Mouse (Mus musculus): ENCODE results near the gene Mdm2. TPM values are rescaled to one million over a fixed set of nuclear protein-coding genes. Genes with fewer than 3 reads are reported as not detected.

Mdm2 gene
- total RNA-seq, 2 experiments from 2014 or later = 49.2 to 49.8 TPM

- intact Hi-C loops (cut with DNase I) = no loop called here
- no peak overlapping the region for H3K4me3 ChIP-seq
- H3K27ac ChIP-seq = no peak overlapping the region
- no peak for TF ChIP-seq CTCF (IDR thresholded peaks at IDR 0.05)
- DNase-seq = no peak
These were observed 43.5 kb downstream of the Mdm2 start for GRCm38 (mm10) chr10:117666947-117667630.

- H3K4me3 ChIP-seq = no peak overlapping the region
- intact Hi-C loops (cut with DNase I) = no loop called here
- no peak for TF ChIP-seq CTCF (IDR thresholded peaks at IDR 0.05)
- no peak for DNase-seq
- no peak overlapping the region for H3K27ac ChIP-seq
These were observed 44.2 kb downstream of the Mdm2 start for GRCm38 (mm10) chr10:117666361-117666760.

GRCm38 (mm10) chr10:117665376-117666275, 44.9 kb downstream of the Mdm2 start:
- no peak overlapping the region for H3K27ac ChIP-seq
- no peak overlapping the region for H3K4me3 ChIP-seq
- intact Hi-C loops (cut with DNase I) = no loop called here
- no peak for TF ChIP-seq CTCF (IDR thresholded peaks at IDR 0.05)
- DNase-seq = no peak

- TF ChIP-seq CTCF (IDR thresholded peaks at IDR 0.05) = no peak
- no peak overlapping the region for H3K4me3 ChIP-seq
- DNase-seq = no peak
- no peak overlapping the region for H3K27ac ChIP-seq
- intact Hi-C loops (cut with DNase I) = no loop called here
These were observed 45.7 kb downstream of the Mdm2 start for GRCm38 (mm10) chr10:117664926-117665209.

- peak overlapping the region; percentile 44 for H3K27ac ChIP-seq
- TF ChIP-seq CTCF (IDR thresholded peaks at IDR 0.05) = no peak
- no peak for DNase-seq
- 0 out of 2 replicates have a peak overlapping the region, but pooled peaks have one; percentile 15 for H3K4me3 ChIP-seq
- intact Hi-C loops (cut with DNase I) = no loop called here
These were observed 46.2 kb downstream of the Mdm2 start for GRCm38 (mm10) chr10:117664208-117664925.

GRCm38 (mm10) chr10:117663865-117664200, 46.7 kb downstream of the Mdm2 start:
- DNase-seq = no peak
- intact Hi-C loops (cut with DNase I) = no loop called here
- Histone ChIP-seq H3K27ac (peak overlapping the region; percentile 44), H3K4me3 (0 out of 2 replicates have a peak overlapping the region, but pooled peaks have one; percentile 15)
- TF ChIP-seq CTCF (IDR thresholded peaks at IDR 0.05) = no peak

- Histone ChIP-seq H3K27ac (no peak overlapping the region), H3K4me3 (no peak overlapping the region)
- no peak for DNase-seq
- no peak for TF ChIP-seq CTCF (IDR thresholded peaks at IDR 0.05)
- intact Hi-C loops (cut with DNase I) = no loop called here
These were observed 47.3 kb downstream of the Mdm2 start for GRCm38 (mm10) chr10:117663056-117663864.

- intact Hi-C loops (cut with DNase I) = no loop called here
- H3K27ac ChIP-seq = no peak overlapping the region
- no peak for DNase-seq
- no peak overlapping the region for H3K4me3 ChIP-seq
- no peak for TF ChIP-seq CTCF (IDR thresholded peaks at IDR 0.05)
These were observed 48.1 kb downstream of the Mdm2 start for GRCm38 (mm10) chr10:117662316-117663055.

GRCm38 (mm10) chr10:117659819-117660218, 50.7 kb downstream of the Mdm2 start:
- no peak for TF ChIP-seq CTCF (IDR thresholded peaks at IDR 0.05)
- peak overlapping the region; percentile 24; the same call in 1 of the 2 replicates for H3K27ac ChIP-seq
- DNase-seq = no peak
- intact Hi-C loops (cut with DNase I) = loop anchor here (1.0 kb wide), 1 partner anchor 31 kb away; the partner anchor contains the start of gene Cpm
- H3K4me3 ChIP-seq = no peak overlapping the region

- no peak for DNase-seq
- H3K4me3 ChIP-seq = no peak overlapping the region
- peak overlapping the region; percentile 24; the same call in 1 of the 2 replicates for H3K27ac ChIP-seq
- intact Hi-C loops (cut with DNase I) = loop anchor here (1.0 kb wide), 1 partner anchor 30 kb away; the partner anchor contains the start of gene Cpm
- TF ChIP-seq CTCF (IDR thresholded peaks at IDR 0.05) = no peak
These were observed 51.1 kb downstream of the Mdm2 start for GRCm38 (mm10) chr10:117659430-117659813.
